Mouse (Mus musculus) kidney, postnatal 14 days (tissue): ENCODE measurements around the gene Pdss2.

Experiments used
- DNase-seq: peaks from one replicate; pipeline ENCODE4 v3.0.0; 2022; ENCODE audit warnings: mixed read lengths

The Pdss2 gene

GRCm38 (mm10) chr10:43220910-43221625, at the start of gene Pdss2:
Gene Pdss2, plus strand, starts transcription at chr10:43221486.
- DNase-seq, result peak; percentile 97

DNA sequence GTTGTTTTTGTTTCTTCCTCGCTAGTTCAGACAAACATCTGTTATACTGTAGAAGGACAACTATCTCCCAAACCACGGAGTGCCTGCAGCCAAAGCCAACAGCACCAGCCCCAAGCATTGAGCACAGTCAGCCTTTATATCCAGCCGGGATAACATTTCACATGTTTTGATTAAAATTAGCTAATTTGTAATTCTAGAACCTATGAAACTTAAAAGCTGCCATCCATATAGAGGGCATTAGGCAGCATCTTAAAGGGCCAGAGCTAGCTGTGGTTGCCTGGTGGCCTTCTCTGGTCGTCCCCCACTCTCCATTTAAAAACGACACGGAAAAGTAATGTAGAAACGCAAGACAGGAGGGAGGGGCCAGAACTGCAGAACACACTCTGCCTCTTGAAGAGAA, 49.2 kb upstream of the Pdss2 start:
- no peak for DNase-seq

DNA sequence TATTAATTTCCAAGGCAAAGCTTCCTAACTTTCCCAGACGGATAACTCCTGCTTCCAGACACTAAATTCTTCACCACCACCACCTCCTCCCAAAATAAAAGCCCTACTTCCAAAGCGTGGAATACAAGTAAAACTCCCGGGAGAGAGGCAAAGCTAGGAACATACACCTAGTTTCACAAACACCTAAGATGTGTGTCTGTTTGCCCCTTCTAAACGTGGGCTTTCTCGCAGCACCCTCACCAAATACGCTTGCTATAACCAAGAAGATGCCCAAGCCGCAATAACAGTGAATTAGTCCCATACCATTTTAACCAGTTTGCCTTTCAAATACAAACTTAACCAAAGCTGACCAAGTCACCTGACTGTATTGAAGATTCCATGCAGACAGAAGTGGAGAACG, 48.7 kb upstream of the Pdss2 start:
- DNase-seq, result no peak

GRCm38 (mm10) chr10:43173141-43173827, 48.0 kb upstream of the Pdss2 start:
- DNase-seq, result peak; percentile 75

GRCm38 (mm10) chr10:43173828-43174325, 47.4 kb upstream of the Pdss2 start:
- DNase-seq, result peak; percentile 12

- DNase-seq, result peak; percentile 65
These were observed 46.7 kb upstream of the Pdss2 start, which contains the start of the genes Sobp and 9030612E09Rik for GRCm38 (mm10) chr10:43174326-43175155. Gene Sobp, minus strand, starts transcription at chr10:43174530. Gene 9030612E09Rik, plus strand, starts transcription at chr10:43174704.

DNA sequence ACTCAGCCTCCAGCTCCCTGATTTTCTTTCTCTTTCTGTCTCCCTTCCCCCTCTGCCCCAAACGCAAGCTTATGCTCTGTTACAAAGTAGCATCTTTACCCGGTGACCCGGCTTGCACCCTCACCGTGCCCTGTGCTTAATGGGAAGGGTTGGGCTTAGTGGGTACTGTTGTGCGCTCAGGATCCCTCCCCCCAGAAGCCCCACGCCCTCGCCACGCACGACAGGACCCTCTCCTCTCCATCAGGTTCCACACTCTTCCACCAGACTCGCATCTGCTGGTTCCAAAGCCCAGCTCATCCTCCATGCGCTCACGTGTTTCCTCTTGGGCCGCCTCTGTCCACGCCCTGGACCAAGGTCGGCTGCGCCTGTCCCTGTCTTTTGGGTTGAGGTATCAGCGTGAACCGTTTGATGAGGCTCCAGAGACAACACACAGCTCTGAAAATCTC, 46.1 kb upstream of the Pdss2 start:
- no peak for DNase-seq

- no peak for DNase-seq
These were observed 40.9 kb upstream of the Pdss2 start for GRCm38 (mm10) chr10:43180313-43180912.

GRCm38 (mm10) chr10:43200206-43200605, 21.1 kb upstream of the Pdss2 start:
- DNase-seq, result no peak

DNA sequence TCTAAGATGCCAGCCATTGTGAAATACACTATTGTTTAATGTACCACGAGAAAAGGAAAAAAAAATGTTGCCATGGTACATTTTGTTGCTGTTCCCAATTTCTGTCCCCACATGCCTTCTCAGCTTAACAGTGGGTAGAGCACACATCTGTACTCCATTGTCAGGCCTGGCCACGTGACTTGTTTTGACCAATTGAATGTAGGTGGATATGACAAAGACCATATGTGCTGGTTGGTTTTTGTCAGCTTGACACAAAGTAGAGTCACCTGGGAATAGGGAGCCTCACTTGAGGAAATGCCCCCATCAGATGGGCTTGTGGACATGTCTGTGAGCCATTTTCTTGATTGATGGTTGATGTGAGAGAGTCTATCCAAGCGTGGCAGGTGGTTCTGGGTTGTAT, 17.4 kb upstream of the Pdss2 start:
- DNase-seq, result no peak

DNA sequence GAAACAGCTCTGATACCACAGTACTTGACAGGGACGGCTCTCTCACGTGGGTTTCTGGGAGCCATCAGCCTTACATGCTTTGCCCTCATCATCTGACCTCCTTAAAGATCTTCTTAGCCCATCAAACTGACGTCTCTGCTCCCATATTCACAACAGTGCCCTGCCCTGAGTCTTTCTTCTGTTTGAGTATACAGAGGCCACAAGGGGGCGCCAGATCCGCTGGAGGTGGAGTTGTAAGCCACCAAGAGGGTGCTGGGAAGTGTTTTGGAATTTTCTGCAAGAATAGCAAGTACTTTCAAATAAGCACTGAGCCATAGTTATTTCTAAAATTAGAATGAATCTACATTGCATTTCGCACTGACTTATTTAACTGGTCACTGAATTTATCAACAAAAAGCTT, 9.4 kb upstream of the Pdss2 start:
- no peak for DNase-seq

- DNase-seq, result no peak
These were observed 3.9 kb upstream of the Pdss2 start for GRCm38 (mm10) chr10:43217361-43217900.

DNA sequence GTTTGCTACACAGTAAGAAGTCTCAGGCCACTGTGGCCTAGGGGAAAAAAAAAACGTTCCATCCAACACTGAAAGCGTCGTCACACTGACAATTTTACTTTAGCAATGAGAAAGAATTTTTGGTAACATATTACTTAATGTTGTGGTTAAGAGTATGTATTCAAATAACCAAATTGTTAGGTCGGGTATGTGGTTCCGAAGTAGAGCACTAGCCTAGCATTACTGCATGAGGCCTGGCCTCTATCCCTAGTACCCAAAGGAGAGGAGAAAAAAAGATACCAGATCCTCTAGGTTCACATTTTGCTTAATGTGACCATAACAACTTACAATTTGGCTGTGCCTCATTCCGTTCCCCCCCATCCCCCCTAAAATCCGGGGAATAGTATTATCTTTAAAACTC, 807 bp upstream of the Pdss2 start:
- DNase-seq, result peak; percentile 6

DNA sequence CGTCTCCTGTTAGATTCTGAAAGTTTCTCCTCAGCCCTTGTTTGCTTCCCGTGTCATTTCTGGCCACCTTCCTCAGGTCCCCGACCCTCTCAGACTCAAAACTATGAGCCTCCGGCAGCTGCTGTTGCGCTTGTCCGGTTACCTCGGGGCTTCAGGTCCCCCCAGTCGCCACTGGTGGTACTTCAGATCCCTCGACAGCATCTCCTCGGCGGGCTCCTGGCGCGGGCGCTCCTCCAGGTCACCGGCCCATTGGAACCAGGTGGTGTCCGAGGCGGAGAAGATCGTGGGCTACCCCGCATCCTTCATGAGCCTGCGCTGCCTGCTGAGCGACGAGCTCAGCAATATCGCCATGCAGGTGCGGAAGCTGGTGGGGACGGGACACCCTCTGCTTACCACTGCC, 373 bp downstream of the Pdss2 start:
- peak; percentile 36 for DNase-seq

- DNase-seq, result no peak
These were observed 2.1 kb downstream of the Pdss2 start for GRCm38 (mm10) chr10:43223391-43223790.

DNA sequence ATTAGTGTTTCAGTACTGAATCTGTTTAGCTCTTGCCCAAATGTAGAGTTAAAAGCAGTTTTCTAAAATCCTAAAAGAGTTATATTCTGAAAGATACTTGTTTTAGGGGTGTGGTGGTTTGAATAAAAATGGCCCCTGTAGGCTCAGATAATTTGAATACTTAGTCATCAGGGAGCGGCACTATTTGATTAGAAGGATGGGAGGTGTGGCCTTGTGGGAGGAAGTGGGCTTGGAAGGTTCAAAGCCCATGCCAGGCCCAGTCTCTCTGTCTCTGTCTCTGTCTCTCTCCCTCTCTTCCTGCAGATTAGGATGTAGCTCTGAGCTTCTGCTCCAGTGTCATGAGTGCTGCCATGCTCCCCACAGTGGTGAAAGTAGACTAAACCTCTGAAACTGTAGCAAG, 5.1 kb downstream of the Pdss2 start:
- DNase-seq, result no peak

DNA sequence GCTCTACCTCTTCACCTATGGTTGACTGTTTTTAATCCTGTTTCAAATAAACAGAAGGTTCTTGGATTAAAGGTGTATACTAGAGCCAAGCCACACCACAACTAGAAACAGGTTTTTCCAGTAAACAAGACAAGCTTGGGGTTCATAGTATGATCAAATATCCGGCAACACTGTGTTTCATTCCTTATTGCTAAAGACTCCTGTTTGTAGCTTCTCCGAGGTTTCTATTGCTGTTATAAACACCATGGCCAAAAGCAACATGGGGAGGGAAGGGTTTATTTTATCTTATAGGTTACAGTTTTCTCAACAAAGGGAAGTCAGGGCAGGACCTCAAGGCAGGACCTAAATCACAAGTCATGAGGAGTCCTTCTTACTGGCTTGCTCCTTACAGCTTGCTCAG, 8.0 kb downstream of the Pdss2 start:
- no peak for DNase-seq

GRCm38 (mm10) chr10:43234522-43234921, 13.2 kb downstream of the Pdss2 start:
- DNase-seq, result no peak

DNA sequence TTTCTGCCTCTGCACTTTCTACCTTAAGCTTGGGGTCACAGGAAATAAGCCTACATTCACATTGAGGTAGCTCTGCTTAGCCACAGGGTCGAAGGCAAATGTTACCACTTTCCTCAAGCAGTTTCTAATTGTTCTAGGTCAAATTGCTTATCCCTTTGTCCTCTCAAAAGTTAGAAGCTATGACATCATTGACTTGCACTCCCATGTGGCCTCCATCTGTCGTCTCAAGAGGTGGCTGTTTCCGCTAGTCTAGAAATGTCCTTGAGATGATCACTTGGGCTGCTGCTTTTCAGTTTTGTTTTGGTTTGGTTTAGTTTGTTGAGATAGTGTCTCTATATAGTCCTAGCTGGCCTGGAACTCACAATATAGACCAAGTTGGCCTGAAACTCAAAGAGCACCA, 13.7 kb downstream of the Pdss2 start:
- DNase-seq, result no peak

- no peak for DNase-seq
These were observed 14.7 kb downstream of the Pdss2 start for GRCm38 (mm10) chr10:43235758-43236669.

DNA sequence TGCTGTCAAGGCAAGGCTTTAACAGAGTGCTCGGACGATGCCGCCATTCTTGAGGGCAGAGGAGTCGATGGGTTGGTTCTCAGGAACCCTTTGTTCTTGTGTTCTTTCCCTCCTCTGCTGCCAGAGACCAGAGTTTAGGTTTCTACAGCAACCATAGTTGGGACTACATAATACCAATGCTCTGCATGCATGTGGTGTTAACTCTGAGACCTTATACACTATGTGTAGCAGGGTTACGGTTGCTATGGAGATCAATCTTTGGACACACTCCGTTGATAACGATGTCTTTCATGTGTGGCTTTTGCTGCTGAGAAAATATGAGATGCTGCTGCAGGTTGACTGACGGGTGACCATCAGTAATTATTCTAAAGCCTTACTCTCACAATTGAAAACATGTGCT, 20.9 kb downstream of the Pdss2 start:
- no peak for DNase-seq
